Mouse (Mus musculus) bone marrow, adult 2 months (tissue): ENCODE measurements at regions not wholly inside any gene's neighbourhood (a gene's known extent, or its start where the extent isn't known, plus 50 kb on each side); places are given as distances from the start of the nearest gene placed in this dataset.

Experiments
- CTCF ChIP-seq: fragments of 200-500 bp; IDR thresholded peaks from 2 replicates; pipeline ENCODE4 v1.5.1; 2011; ENCODE audit warnings: low read length, control low read depth; ENCODE audit not compliant: control insufficient read depth, insufficient read depth
- POLR2A ChIP-seq: fragments of 200-500 bp; IDR thresholded peaks from 2 replicates; pipeline ENCODE4 v1.6.1; 2011; ENCODE audit warnings: low read depth, mild to moderate bottlenecking, control low read depth, low read length, borderline replicate concordance; ENCODE audit not compliant: control insufficient read depth

DNA sequence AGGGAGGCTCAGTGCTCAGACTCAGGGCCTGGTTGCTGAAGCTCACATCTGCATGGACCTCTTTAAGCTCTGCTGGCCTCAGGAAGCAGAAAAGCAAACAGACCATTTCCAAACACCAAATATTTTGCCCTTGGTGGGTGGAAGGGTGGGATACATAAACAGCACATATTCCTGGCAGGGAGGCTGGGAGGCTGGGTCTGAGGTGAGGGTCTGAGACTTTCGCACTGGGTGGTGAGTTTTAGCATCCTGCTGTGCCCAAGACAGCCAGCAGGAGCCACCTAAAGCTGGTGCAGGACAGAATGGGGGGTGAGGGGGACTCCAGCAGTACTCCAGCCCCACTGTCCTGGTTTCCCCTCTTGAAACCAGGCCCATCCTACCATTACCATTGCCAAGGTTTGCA lies 90.6 kb upstream of the Syt13 start:
- TF ChIP-seq CTCF = no peak
- TF ChIP-seq POLR2A = no peak
